Mouse (Mus musculus): ENCODE data around the gene Polr2j. TPM values are rescaled to one million over a fixed set of nuclear protein-coding genes. Genes with fewer than 3 reads are reported as not detected.

Gene Polr2j
- 10 to 100 TPM; 63.7 to 78.8 TPM for total RNA-seq (2021)
- long read RNA-seq, experiment 1, transcript Polr2j-201 (4 exons, 646 nt) = major isoform, 71 of 74 reads
- long read RNA-seq, experiment 1, partial matches to known transcripts = 0 of 74 reads
- long read RNA-seq, experiment 1, other reads (novel, unspliced or antisense) = 3 of 74 reads
- long read RNA-seq, experiment 2, transcript Polr2j-201 (4 exons, 646 nt) = major isoform, 36 of 38 reads
- long read RNA-seq, experiment 2, partial matches to known transcripts = 0 of 38 reads
- long read RNA-seq, experiment 2, other reads (novel, unspliced or antisense) = 1 of 38 reads

DNA sequence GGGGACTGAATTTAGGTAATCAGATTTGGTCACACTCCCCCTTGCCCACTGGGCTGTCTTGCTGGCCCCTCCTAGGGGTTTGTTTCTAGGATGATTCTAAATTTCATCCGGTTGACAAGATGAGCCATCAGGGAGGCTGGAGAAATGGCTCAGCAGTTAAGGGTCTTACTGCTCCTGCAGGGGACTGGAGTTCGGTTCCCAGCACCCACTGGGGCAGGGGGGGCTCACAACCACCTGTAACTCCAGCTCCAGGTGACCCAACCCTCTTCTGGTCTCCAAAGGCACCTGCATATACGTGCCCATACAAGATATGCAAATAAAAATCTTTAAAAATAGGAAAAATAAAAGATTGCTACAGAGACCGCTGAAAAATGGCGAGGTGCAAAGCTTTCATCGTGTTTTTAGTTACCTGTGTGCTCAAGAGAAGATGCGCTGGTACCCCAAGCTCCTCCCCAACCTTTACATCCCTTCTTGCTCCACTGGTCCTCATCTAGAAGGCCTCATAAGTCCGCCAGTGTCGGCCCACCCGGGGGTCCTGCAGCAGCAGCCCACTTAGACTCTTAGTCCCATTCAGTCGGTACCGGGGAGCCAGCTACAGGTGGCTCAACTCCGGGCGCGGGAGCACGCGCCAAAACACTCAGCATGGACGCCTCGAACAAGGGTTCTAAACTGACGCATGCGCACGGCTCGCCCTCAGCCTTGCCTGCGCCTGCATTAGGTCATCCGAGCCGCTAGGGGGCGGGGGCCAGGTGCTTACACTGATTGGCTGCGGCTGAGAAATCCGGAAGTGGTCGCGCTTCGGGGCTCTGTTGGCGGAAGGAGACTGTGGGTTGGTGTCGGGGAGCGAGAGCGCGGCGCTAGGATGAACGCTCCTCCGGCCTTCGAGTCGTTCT is at the start of gene Polr2j:
Gene Polr2j, plus strand, starts transcription at position 741 of the 893 bp plus-strand sequence.
- peak; percentile 96 to 99 for DNase-seq

DNA sequence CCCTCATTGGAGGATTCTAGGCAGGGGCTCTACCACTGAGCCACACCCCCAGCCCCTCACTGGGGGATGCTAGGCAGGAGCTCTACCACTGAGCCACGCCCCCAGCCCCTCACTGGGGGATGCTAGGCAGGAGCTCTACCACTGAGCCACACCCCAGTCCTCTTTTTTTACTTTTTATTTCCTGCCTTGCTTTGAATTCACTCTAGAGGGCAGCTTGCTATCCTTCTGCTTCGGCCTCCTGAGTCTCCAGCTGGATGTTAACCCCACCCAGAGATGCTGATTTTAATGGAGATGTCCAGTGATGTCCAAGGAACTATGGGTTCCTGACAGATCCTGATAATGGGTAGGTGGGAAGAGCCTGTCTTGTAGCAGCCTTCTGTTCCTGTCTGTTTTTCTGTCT is 47.0 kb upstream of the Polr2j start:
- DNase-seq = no peak

DNA sequence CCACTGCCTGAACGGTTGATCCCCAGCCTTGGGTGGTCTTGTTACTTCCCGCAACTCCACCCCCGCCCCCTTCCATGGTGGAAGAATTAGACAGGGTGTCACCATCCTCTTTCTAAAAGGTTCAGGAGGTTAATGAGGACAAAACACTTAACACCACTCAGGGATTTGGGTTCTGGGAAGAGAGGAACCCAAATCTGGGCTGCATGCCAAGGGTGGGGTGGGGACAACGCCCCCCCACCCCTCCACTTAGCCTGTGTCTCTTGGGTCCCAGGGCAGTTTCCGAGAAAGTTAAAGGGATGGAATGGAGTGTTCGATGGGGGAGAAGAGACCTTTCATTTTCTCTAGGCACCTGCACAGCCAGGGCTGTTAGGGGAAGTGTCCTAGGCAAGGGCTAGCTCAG is 43.4 kb upstream of the Polr2j start:
- DNase-seq = no peak

DNA sequence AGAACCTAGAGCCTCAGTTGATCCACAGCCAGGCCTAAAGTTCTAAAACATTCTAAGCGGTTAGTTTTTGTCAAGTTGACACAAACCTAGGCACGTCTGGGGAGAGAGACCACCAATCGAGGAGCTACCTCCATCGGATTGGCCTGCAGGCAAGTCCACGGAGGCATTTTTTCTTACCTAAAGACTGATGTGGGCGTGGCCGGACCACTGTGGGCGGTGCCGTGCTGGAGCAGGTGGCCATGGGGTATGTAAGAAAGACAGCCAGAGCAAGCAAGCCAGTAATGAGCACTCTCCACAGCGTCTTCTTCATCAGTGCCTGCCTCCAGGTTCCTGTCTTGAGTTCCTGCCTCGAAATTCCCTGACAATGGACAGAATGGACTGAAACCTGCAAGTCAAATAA is 42.9 kb upstream of the Polr2j start:
- DNase-seq = no peak

DNA sequence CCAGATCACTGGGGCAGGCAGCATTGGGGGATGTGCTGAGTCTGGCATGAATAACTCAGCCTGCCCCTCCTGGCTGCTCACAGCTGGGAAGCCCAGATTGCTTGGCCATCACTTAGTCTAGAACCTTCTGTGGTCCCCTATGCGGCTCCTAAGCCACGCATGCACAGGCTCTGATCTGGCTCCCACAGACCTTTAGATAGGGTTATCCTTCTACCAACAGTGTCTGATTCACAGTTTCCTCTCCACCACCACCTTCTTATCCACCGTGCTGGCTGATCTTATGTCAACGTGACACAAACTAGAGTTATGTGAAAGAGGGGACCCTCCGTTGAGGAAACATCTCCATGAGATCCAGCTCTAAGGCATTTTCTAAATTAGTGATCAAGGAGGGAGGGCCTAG is 41.4 kb upstream of the Polr2j start:
- DNase-seq = no peak

DNA sequence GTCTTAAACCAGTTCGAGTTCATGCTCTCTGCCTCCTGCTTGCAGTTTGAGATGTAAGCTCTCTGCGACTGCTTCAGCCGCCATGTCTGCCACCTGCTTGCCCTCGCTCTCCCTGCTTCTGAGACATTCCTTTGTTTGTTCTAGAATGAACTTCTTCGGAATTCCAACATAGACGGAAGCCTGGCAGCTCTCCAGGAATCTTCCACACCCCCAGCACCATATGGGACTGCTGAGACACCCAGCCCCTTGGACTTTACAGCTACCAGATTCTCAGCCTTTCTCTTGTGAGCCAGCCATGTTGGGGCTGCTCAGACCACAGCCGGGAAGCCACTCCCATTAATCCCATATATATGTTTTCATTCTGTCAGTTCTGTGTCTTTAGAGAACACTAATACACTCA is 40.1 kb upstream of the Polr2j start:
- no peak for DNase-seq

DNA sequence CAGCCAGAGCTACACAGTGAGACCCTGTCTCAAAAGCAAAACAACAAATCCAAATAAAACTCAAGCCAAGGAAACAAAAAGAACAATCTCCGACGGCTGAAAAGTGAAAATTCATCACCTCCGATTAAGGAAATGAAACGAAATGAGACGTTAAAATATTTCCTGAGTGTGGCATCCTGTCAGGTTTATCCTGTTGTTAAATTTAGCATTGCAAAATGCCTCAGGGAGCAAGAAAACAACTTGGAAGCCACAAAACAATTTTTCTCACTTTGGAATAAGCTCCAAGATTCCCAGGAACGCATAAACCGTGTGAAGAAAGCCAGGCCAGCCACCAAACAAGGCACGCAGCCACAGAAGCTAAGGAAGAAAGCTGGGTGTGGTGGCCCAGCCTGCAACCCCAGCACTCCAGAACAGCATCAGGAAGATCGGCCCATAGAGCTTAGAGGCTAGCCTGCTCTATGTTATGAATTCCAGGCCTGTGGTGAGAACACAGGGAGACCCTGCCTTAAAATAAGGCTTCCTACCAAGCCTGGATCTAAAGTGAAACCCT is 39.4 kb upstream of the Polr2j start:
- peak in 1 of 2 experiments; percentile 54 for DNase-seq

DNA sequence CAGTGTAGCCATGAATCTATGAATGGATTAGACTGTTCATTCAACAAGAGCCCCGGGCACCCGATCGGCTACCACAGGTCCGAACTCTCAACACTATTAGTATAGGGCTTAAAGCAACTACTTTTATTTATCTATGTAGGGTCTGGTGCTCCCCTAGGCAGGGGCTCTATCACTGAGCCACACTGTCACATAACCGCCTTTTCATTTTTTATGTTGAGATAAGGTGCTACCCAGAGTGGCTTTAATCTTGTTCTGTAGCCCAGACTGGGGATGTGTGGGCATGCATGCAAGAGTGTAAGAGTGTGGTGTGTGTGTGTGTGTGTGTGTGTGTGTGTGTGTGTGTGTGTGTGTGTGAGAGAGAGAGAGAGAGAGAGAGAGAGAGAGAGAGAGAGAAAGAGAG is 38.3 kb upstream of the Polr2j start:
- no peak for DNase-seq

DNA sequence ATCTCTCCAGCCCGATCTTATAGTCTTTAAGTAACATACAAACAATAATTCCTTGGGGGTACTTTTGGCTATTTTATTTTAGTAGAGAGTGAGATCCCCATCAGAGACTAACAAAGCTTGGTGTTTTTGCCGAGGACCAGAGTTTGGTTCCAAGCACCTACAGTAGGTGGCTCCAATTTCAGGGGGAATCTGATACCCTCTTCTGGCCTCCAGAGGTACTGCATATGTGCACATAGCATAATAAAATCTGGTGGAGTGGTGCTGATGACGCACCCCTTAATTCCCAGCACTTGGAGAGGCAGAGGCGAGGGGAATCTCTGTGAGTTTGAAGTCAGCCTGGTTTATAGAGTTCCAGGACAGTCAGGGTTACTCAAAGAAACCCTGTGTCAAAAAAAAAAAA is 34.1 kb upstream of the Polr2j start:
- no peak for DNase-seq

DNA sequence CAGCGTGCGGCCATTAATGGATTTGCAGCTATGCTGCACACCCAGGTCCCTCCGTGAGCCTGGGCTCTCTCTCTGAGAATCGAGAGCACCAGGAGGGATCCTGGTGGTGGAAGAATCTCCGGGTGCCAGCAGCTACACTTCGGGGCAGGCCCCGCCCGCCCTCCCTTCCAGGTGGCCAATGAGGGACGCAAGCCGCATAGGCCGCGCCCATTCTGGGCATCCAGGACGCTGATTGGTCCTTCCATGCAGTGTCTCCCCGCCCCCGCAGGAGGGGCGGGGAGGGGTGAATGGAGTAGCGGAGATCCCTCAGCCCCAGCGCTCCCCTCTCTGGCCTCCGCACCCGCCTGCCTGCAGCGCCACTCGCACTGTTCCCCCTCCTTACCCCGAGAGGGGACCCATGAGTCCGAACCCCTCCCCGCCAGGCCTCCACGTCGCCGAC is 32.7 kb upstream of the Polr2j start, which contains the start of gene Rasa4:
Gene Rasa4, plus strand, starts transcription at position 248 of the 439 bp plus-strand sequence.
- peak; percentile 94 to 97 for DNase-seq

DNA sequence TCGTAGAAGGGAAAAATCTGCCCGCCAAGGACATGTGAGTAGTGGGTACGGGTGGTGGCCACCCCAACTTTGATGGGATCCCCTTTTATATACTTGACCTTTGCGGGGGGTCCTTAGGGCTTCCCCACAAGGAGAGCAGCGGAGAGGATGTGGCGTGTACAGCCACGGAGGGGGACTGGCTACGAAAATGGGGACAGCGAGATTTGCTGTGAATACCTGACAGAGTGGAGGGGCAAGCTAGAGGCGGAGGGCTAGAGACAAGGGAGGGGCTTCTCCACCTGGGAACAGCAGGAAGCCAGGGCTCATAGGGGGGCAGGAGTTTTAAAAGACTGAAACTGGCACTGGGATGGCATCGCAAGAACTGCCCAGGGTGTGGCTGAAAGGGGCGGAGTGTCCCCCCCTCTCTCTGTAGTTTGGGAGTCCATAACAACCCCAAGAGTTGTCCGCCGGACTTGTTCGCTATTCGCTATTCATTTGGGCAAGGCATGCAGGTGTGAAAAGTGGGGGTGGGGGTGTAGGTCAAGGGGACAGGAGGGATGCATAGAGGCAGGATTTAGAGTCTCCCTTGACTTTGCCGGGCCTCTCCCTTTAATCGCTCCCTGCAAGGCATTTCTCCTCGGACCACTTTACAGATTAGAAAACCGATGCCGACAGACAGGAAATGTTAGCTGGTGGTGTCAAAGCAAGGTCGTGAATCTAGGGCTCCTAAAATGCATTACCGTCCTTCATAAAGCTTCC is 32.1 kb upstream of the Polr2j start:
- DNase-seq = no peak

DNA sequence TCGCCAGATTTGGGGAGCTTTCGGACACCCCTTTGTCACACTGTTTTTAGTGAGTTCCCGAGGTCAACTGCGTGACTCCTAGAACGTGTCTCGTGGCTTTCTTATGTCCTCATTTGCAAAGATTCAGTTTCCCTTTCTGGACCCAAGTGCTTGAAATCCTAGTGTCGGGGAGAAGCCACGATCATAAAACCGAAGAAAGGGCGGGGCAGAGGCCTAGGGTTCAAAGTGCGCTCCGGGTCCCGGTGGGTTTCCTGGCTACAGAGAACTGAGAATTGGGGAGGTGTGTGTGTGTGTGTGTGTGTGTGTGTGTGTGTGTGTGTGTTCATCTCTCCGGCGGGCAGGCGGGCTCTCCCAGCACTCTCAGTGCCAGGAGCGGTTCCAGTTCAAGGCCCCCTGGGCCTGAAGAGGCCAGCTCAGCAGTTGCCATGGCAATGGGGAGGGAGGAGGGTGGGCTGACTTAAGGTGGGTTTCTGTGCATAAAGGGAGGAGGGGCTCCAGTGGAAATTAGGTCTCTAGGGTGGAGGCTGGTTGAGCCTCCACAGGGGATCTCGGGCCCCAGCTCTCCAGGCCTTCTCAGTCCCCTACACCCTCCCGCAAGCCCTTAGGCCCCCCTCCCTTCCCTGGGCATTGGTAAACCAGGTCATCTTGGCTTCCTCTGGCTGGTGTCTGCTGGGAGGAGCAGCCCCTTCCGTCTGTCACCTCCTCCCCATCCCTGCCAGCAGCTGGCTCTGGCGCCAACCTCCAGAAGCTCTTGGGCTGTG is 31.4 kb upstream of the Polr2j start:
- DNase-seq = no peak

DNA sequence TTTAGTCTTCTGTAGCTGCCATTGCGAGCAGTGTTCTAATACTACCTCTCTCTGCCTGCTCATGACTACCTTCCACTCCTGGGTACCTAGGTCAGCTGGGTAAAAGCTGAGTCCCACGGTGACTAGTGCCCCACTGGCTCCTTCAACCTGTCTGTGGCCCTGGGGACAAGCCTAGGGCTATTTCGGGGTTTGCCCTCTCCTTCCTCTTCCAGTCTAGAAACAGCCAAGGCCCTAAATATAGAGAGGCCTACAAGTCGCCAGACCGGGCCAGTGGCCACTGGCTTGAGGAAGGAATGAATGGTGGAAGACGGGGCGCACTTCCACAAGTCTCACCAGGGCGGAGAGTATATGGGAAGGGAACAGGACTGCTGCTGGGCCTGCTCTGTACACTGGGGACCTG is 30.1 kb upstream of the Polr2j start:
- no peak for DNase-seq

DNA sequence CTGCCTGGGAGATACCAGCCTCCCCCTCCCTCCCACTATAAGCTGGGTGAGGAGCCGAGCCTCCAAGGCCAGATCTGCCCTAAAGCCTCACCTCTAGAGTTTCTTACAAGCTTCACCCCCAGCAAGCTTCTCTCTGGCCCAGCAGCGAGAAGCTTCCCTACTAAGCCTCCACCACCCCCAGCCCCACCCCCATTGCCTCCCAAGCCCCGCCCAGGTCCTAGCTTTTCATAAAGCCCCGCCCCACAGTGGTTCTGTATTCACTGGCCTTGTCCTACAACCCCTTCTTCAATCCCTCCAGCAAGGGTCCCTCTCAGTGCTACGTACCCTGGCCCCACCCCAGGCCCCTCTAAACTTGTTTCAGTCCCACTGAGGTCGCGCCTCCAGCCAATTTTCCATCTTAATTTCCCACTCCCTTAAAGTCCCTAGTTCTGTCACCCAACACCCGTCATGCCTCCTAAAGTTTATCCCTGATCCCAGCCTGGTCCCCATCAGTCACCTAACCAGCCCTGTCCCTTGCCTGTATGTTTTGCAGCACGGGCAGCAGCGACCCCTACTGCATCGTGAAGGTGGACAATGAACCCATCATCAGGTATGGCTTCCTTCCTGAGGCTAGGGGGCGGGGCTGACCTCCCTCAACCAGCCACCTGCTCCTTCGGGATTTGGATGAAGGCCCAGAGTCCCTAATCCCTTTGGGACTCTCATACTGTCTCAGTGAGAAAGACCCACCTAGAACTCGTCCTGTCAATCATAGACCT is 27.4 kb upstream of the Polr2j start:
- no peak for DNase-seq

DNA sequence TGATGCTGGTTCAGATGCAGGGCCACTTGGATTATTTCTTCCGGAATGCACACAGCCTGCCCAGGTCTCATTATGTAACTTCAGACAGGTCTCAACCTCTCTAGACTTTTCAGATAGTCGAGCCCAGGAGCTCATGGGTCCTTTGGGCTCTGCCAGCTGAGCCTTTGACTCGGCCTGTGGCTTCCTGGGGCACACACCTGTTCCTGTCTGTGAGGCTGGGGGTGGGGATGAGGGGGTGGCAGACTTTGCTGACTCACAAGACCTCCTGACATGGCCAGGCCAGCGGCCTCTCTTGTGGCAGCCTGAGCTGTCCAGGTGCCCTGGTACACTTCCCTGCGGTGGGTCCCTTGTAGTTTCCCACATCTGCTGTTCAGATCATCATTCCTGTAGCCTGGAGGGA is 24.5 kb upstream of the Polr2j start:
- no peak for DNase-seq

DNA sequence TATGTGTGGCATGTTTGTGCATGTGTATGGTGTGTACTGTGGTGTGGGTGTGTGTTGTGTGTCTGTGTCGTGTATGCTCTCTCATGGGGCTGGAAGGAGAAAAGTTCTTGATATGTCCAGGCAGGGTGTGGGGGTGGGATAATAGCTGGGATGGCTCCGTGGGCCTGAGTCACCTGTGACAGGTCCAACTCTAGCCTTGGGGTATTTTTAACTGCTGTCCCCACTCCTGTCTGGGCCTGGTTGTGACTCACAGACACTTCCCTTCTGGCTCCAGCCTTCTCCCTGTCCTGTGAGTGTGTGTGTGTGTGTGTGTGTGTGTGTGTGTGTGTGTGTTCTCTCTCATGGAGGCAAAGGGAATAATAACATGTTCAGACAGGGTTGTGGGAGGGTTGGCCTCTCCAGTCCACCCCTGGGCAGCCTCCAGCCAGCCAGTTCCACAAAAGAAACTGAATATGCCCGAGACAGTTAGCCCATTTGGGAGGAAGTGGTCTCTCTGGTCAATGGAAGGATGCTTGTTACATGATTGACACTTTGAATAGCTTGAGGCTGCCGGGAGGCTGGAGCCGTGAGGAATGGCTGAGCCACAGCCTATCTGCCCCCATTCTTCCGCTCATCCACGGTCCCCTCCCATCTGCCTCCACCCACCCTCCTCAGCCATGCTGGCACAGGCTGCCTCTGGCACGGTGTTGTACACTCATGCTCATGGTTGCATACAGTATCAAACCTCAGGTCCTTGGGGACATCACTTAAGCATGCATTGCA is 22.0 kb upstream of the Polr2j start:
- no peak for DNase-seq

DNA sequence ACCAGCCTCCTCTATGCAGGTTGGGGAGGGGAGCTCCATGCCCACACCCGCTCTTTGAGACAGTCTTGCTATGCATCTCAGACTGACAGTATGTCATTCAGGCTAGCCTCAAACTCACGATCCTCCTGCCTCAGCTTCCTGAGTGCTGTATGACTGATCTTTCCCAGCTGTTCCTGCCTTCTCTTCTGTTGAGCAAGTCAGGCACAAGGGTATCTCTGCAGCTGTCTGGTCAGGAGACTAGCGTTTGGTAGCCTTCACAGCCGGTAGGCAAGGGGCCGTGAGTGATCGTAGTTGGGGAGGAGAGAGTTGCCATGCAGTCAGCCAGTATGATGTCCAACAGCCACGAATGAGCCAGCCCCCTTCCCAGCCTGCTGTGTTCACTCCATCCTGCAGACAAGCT is 21.3 kb upstream of the Polr2j start:
- no peak for DNase-seq

DNA sequence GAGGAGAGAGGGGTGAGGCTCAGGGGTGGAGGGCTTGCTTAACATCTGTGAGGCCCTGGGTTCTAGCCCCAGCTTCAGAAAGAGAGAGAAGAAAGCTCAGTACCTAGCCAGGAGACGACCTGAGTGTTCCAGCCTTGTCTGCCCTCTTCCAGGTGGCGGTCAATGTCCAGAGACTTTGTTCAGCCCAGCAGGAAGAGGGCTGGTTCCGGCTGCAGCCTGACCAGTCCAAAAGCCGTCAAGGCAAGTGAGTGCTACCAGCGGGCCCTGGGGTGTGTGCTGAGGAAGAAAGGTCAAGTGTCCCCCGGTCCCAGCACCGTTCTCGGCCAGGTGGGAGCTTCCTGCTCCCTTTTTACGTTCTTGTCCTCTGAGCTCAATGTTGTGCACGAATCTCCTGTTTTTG is 17.9 kb upstream of the Polr2j start:
- no peak for DNase-seq

DNA sequence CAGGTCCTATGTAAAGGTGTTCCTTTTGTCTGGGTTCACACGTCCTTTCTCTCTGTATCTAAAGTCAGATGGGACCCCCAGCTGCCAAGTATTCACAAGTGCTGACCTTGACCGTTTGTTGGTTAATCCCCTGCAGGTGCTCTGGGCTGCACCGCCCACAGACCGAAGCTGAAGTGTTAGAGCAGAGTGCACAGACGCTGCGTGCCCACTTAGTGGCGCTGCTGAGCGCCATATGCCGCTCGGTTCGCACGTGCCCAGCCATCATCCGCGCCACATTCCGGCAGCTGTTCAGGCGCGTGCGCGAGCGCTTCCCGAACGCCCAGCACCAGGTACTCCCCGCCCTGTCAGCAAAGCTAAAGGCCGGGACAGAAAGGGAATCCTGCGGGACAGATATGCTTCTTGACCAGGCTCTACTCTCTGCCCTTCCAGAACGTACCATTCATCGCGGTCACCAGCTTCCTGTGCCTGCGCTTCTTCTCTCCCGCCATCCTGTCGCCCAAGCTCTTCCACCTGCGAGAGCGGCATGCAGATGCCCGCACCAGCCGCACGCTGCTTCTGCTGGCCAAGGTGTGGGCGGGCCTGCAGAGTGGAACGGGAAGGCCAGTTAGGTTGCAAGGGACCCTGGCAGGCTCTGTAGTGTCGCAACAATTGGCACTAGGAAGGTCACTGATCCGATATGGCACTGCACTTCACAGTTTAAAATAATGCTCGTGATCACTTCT is 14.2 kb upstream of the Polr2j start:
- DNase-seq = peak; percentile 45 to 48
